Mouse (Mus musculus) spleen, adult 12 weeks (tissue): Measurements from ENCODE around the gene Fgf23.

Experiments
- DNase-seq: peaks from one replicate; pipeline ENCODE4 v3.0.0; 2022; ENCODE audit warnings: low spot score

The Fgf23 gene

DNA sequence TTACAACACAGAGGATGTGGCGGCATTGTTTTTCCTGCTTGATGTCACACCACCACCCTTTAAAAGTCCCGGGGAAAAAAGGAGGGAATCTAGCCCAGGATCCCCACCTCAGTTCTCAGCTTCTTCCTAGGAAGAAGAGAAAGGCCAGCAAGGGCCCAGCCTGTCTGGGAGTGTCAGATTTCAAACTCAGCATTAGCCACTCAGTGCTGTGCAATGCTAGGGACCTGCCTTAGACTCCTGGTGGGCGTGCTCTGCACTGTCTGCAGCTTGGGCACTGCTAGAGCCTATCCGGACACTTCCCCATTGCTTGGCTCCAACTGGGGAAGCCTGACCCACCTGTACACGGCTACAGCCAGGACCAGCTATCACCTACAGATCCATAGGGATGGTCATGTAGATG lies at the start of gene Fgf23:
TSS of gene Fgf23 (plus strand) at position 86 of the 400 bp plus-strand sequence.
- no peak for DNase-seq

DNA sequence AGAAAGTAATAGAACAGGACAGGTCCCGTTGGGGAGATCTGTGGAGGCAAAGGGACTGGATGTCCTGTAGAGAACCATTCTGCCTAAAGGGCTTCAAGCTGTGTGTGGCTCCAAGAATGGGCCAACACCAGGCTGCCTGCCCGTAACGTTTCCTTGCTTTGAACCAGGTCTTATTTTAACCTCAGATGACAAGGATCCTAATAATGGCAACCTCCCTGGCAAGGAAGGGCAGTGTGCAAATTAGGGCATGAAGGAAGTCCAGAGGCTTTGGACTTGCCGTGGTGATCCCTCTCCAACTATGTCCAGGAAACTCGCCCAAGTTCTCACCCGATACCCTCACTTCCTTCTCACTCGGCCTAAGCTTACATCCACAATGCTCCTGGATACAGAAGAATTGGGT lies 47.9 kb upstream of the Fgf23 start:
- no peak for DNase-seq

DNA sequence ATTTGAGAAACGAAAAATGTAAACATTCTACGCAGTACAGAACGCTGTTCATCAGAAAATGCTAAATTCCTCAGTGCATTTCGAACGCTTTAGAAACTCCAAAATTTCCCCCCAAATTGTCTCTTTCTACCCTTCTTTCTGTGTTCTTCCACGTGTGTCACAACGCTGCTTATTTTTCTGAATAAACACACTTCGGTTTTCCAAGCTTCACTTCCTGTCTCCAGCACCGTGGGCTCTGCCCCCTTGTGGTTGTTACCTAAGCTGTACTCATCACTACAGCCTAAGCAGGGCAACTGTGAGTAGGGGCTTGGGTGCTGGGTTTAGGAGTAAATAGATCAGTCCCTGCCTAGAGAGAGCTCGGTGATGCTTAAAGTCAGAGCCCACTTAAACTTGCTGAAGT lies 37.9 kb upstream of the Fgf23 start:
- no peak for DNase-seq

DNA sequence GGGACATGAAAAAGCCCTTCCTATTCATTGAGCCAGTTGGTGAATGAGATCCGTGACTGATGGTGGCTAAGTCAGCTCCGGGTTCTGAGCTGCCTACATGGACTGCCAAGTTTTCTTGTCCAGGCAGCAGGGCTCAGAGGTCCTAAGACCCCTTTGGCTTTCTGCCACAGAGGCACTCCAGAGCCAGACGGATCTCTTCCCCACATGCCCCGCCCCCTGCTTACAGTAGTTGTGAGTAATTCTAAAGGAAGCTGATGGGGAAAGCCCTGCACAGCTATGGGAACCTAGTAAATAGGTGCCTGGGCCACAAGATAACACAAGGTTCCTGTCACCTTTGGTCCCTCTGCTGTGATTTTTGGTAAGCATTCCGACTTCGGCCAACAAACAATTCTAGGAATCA lies 27.8 kb upstream of the Fgf23 start:
- no peak for DNase-seq

DNA sequence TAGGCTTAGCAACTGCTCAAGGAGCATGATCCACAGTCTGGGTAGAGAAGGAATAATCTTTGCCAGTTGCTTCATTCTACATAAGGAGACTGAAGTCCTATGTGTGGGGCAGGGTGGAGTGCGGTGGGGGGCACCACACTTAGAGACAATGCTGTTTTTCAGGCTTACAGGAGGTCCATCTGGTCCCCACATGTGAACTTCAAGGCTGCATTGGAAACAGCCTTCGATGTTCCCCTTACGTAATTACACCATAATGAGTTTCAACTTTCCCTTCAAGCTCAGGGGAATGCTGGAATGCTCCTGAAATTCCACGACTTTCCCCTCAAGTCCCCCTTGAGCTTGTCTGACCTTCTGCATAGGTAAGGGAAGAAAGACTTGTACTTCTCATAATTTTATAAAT lies 21.9 kb upstream of the Fgf23 start:
- DNase-seq: no peak

DNA sequence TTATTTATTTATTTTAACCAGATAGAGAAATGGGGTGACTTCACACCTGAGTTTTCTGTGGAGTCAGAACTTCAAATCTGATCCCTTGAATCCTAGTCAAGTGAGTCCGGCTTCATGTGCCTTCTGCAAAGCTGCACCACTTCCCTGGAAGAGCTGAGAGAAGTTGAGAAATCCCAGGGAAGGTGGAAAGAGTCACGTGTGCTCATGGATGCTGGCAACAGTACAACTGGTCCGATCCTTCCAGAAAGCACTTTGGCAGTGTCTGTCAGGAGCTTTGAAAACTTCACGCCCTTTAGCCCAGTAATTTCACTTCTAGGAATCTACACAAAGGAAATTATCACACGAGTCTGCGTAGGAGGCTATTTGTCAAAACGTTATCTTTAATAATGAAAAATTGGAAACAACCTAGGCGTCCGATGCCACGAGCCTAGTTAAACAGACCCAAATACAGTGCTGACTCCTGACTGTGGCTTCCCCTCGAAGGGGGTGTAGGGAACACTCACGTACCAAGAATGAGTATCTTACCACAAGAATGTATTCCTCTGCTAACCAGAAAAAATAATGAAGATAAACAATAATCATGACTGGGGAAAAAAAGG lies 15.6 kb upstream of the Fgf23 start:
- no peak for DNase-seq

DNA sequence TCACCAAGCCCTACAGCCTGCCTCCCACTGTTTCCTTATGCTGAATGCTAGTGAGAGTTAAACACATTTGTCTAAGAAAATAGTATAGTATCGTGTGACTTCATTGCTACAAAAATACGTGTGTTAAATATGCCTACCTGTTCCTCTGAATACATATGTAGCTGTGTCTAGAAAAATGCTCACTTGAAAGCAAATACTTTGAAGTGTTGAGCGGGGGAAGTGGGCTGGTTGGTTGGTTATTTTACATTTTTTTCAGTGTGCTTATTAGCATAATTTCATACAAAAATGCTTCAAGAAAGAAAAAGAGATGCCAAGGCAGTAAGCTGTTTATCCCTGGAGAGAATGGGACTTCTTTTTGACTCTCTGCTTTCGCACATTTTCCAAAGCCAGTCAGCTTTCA lies 12.7 kb upstream of the Fgf23 start:
- DNase-seq: no peak

DNA sequence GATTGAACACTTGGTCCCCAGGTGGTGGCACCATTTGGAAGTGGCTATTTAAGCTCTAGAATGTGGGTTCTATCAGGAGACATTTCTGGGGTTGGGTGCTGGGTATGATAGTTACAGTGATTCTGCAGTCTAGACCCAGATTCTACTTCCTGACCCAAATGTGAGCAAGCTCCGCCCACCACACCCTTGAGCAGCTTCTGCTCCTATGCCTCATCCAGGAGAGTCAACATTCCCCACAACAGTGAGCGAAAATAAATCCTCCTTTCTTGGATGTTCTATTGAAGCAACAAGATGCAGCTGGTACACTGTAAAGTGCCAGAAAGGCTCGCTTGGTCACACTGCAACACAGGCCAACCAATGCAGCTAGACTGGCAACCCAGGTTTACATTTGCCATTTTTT lies 8.8 kb upstream of the Fgf23 start:
- no peak for DNase-seq

DNA sequence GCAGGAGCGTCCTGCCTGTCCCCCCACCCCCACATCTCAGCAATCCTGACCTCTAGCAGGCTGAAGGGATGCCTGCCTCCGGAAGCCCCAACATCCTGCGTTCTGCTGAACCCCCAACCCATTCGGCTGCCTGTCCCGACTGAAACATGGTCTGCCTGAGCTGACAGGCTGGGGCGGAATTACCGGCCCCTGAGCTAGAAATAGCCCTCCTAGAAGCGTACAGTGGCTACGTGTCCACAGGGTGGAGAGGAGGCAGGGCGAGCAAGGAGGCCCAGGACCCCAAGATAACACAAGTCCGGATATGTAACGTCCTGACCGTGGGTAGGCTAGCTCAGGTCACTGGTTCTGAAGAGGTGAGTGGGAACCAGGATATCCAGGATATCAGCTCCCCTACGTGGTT lies 7.9 kb upstream of the Fgf23 start:
- DNase-seq: no peak

DNA sequence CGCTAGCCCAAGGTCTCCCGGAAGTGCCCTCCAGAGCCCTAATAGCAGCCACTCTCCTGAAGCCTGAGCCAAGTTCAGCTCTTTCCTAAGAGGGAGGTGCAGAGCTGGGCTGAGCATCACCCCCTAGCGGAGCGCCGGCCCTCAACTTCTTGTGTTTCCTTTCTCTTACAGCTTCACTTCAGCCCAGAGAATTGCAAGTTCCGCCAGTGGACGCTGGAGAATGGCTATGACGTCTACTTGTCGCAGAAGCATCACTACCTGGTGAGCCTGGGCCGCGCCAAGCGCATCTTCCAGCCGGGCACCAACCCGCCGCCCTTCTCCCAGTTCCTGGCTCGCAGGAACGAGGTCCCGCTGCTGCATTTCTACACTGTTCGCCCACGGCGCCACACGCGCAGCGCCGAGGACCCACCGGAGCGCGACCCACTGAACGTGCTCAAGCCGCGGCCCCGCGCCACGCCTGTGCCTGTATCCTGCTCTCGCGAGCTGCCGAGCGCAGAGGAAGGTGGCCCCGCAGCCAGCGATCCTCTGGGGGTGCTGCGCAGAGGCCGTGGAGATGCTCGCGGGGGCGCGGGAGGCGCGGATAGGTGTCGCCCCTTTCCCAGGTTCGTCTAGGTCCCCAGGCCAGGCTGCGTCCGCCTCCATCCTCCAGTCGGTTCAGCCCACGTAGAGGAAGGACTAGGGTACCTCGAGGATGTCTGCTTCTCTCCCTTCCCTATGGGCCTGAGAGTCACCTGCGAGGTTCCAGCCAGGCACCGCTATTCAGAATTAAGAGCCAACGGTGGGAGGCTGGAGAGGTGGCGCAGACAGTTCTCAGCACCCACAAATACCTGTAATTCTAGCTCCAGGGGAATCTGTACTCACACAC lies 7.4 kb downstream of the Fgf23 start:
- DNase-seq: no peak

DNA sequence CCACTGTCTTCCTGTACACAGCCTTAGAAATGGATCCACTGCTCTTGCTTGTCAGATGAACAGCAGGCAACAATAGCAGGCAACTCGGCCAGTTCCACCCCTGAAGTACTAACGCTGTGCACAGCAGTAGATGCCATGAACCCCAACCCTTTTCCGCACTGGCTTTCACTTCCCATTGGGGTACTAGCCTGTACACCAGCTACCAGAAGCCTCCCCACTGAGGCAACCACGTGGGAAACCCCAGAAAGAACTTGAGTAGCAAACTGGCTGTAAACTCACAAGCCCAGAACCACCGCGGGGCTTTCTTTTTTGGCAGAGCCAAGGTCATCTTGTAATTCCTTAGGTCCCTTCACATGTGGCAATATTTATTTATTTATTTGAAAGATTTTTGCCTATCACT lies 9.1 kb downstream of the Fgf23 start:
- no peak for DNase-seq

DNA sequence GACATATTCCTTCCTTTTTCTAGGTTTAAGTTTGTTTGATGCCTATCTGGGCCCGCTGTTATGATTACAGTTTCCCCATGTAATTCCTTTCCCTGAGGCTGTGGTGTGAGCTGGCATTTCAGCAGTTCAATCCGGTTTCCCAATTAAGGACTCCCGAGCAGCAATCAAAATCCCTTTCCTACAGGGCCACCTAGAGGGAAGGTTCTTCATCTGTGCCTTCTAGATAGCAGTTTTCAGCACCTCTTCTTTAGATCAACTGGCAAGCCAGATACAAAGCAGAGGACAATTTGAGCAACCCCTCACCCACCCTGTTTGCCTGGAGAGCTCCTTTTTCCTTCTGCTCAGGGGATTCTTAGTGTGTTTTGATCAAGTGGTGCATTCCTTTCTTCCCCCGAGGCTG lies 14.0 kb downstream of the Fgf23 start:
- DNase-seq: no peak

DNA sequence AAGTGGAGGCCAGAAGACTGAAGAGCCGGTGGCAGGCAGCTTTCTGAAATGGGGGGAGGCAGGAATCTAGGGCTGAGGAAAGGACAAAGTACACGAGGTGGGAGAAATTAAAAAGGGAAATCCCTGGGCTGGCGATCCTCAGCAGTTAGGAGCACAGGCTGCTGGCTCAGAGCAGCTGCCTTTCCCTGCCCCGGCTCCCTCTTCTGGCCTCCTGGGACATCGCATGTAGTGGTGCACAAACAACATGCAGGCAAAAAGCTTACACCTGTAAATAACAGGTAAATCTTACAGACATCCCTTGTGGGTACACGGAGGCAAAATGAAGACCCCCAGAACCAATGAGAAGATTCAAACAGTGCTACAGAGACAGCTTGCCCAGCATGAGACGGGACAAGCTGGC lies 21.9 kb downstream of the Fgf23 start:
- DNase-seq: no peak

DNA sequence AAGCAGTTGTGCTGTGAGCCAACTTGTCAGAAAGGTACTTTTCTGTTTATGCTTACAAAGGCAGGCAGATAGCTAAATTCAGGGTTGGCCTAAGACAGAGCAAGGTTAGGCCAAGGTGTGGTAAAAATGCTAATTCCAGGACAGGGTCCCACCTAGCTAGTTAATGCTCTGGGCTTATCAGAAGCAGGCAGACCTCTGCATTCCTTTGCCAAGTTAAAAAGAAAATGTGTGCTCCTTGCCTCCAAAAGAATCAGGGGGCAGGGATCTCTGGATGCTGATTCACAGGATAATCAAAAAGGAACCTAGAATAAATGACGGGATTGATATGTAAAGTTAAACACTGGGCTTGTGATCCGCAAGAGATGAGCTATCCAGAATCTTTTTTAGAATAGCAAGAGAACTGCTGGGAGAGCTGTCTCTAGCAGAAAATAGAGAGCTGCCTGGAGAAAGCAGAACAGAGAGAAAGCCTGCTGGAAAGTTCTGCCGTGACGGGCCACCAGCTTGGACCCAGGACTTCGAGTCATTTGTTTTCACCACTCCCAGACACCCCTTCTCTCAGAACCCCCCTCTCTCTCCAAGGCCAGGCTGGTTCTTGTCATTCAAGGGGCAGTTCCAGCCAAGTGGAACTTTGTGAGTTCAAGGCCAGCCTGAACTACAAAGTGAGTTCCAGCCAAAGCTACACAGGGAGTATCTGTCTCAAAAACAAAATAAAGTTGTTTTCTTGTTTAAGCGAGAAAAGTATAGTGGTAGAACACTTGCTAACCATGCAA lies 31.0 kb downstream of the Fgf23 start:
- no peak for DNase-seq

DNA sequence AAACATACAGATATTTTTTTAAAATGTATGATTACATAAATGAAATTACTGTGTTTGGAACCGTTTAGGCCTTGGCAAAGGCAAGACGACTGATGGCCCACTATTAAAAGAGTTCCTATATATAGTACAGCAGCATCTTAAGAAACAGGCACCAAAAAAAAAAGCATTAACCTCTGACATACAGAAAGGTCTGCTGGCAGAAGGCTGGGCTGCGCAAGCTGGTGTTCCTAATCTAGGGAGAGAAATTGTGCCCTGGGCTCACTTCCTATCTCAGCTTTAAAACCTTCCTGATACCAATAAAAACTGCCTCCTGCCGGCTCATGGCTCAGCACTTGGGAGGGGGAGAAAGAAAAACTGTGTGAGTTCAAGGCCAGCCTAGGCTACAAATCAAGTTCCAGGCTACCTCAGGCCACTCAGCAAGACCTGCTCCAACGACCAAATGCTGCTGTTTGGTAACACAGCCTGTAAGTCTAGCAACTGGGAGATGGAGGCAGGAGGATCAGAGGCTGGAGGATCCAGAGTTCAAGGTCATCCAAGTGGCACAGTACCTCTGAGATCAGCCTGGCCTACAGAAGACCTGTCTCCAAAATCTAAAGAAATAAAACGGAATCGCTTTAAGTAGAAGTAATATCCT lies 31.8 kb downstream of the Fgf23 start:
- DNase-seq: no peak

DNA sequence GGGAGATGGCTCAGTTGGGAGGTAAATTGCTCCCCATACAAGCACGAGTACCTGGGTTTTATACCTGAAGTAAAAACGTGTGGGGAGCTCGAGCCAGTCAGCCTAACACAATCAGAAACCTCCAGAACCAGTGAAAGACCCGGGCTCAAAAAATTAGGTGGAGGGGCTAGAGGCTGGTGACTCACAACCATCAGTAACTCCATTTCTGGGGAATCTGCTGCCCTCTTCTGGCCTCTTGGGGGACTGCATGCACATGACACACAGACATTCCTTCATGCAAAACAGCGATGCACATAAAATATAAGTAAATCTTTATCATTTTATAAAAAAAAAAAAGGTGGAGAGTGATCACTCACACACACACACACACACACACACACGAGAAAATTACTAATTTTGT lies 32.4 kb downstream of the Fgf23 start:
- DNase-seq: peak; percentile 12

DNA sequence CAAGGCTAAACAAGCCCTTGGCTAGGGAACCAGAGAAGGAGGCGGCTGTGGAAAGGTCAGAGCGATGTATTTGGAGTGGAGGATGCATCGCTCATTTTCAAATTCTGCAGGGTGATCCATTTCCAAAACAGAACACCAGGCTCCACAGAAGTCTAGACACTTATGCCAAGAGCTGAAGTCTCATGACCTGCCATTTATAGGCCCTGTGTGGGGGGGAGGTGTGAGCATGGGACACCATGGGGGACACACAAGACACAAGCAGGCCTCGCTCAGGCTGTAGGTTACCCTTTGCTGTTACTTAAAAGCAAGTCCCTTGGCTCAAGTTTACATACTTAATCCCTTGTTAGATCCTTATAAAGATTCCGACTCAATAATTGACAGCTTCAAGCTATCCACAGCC lies 33.5 kb downstream of the Fgf23 start:
- DNase-seq: no peak

DNA sequence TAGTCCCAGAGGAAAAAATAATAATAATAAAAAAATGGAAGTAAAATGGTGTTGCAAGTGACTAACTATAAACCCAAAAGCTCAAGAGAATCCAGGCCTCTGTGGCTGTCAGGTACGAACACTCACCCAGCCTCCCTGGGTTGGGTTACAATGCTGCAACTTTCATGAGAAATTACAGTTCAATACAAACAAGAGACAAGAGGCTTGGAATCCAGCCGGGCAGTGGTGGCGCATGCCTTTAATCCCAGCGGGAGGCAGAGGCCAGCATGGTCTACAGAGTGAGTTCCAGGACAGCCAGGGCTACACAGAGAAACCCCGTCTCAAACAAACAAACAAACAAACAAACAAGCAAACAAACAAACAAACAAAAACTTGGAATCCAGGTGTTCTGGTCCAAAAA lies 34.0 kb downstream of the Fgf23 start:
- no peak for DNase-seq

DNA sequence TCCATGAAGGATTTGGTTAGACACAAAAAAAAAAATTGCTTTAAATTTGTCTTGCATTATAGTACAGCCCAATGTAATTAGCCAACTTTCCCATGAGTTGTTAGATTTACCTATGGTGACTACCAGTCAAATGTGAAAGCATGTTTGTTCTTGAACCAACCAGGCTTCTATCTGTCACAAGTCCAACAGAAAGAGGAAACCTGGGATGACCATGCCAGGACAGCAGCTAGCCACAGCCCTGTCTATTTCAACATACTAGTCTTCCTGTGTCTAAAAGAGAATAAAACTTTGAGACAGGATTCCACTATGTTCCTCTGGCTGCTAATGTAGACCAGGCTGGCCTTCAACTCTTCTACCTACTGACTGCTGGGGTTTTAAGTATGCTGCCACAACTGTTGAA lies 34.7 kb downstream of the Fgf23 start:
- DNase-seq: no peak

DNA sequence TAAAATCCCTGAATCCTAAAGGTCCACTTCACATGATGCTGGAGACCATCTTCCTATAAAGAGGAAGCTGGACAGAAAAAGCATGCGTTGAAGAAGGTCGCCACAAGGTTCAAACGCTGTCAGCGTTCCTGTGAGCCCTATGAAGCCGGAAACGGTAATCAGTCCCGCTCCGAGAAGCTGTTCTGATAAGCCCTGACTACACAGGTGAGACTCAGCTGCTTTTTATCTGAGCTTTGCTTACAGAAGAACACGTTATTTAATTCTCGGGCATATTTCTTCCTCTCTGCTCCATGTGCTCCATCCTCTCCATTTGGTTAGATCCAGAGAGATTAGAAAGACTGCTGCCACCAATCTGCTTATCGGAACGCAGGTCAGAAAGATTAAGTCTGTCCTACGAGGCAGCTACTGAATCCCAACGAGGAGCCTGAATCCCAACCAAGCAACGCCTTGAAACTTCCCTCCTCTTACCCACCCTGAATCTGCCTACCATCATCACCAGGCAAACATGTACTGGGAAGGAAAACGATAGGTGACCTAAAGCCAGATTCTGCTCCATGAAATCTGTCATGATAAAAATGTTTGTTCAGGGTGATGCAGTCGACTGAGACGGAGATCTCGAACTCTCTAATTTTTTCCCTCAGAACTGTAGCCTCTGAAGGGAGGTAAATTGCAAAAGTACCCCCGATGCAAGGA lies 35.8 kb downstream of the Fgf23 start:
- DNase-seq: no peak

DNA sequence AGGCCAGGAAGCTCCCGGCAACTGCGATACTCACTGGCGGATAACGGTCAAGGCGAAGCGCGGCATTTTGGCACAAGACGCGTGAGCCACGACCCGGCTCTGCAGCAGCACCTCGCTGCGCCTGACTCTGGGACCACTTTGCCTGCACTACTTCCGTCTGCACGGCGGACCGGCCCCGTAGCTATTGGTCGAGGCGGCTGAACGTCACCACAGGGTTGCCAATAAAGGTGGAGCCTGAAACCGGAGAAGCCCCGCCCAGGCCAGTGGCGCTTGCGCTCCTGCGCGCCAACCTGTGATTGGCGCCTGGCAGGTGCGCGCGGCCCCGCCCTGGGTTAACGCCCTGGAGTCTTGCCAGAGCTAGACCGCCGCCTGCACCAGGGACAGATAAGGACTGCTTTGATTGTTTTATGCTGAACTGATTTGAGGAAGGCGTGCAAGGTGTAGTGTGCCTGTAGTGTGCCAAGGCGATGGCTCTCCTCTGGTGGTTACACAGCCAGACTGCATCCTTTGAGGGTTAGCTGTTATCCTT lies 36.8 kb downstream of the Fgf23 start, which contains the start of gene Tigar:
TSS of gene Tigar (minus strand) at position 156 of the 529 bp plus-strand sequence.
- DNase-seq: peak; percentile 78
